Mouse (Mus musculus) monocyte, adult 2 months (primary cell): ENCODE results near the gene Pld2.
A peak's percentile ranks its signal among the peaks of the same experiment; 100 is the strongest.
"Not testable (repeated sequence)": the region's sequence is repeated elsewhere in the genome, so short reads cannot be mapped to it uniquely, and the experiment has no call there.

Experiments used
- DNase-seq, 2 experiments: peaks; one replicate each; pipeline ENCODE4 v3.0.0; 2022; ENCODE audit warnings: low spot score in 2 of 2, low read depth in 1 of 2

The Pld2 gene

DNA sequence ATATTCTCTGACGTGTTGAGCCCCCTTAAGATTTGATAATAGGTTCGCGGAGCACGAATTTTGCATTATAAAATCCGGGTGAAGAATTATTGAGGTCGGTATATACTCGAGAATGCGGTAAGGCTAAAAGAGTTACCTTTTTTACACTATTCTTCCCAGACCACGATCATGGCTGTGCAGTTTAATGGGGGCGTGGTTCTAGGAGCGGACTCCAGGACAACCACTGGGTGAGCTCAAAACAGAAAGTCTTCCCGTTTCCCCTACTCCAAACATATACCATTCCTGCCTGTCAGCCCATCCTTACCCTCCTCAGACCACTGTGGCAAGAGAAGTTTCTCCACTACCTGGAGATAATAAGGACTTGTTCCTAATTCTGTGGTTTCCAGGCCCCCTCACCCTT is 14.1 kb upstream of the Pld2 start:
- DNase-seq: no peak

DNA sequence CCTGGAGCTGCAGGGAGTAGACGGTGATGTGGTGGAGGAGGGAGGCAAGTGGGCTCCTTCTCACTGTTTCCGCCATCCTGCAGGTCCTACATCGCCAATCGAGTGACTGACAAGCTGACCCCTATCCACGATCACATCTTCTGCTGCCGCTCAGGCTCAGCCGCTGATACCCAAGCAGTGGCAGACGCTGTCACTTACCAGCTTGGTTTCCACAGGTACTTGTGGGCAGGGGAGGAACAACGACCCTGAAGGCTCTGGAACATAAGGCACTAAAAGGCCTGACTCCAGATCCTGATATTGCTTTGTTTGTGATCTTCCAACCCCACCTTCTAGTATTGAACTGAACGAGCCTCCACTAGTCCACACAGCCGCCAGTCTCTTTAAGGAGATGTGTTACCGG is 13.7 kb upstream of the Pld2 start:
- DNase-seq: no peak

DNA sequence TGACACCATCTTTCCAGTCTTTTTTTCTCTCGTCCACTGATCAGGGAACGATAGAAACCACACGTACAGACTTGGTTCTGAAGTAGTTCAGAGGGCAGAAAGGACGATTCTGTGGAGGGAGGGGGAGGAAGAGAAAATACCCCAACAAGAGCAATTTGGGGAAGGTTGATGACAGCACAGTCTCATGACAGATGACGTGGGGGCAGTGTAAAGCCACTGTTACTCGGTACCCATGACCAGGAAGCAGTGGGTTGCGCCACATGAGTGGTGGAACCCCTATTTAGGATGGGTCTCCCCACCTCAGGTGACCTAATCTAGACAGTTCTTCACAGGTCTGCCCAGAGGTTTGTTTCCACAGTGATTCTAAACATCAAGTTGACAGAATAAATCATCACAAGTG is 11.3 kb upstream of the Pld2 start:
- no peak for DNase-seq

DNA sequence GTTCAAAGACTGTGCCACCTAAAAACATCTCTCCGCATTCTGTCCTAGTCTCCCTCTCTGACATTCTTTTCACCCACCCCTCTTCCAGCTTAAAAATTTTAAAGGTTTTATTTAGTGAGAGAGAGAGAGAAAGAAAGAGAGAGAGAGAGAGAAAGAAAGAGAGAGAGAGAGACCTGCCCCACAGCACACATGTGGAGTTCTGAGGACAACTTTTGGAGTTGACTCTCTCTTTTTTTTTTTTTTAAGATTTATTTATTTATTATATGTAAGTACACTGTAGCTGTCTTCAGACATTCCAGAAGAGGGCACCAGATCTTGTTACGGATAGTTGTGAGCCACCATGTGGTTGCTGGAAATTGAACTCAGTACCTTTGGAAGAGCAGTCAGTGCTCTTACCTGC is 8.8 kb upstream of the Pld2 start:
- DNase-seq: not testable (repeated sequence)

DNA sequence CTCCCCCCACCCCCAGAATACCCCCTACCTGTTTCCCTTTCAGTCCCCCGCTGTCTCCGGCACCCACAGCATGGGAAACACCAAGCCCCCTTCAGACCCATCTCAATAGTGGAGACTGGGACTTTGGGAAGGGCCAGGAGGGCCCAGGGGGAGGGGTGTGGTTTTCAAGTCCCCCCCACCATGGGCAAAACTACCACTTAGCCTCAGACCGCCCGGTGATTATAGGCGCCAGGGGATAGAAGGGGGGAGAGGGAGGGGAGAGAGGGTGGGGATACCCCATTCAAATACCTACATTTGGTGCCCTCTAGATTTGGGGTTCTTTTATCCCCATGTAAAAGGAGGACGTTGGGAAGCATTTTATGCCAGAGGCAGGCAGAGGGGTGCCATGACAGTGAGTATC is 7.0 kb upstream of the Pld2 start, which contains the start of gene Gm40193:
Gene Gm40193 (minus strand): TSS at position 101 of the 400 bp plus-strand sequence.
- DNase-seq: no peak

DNA sequence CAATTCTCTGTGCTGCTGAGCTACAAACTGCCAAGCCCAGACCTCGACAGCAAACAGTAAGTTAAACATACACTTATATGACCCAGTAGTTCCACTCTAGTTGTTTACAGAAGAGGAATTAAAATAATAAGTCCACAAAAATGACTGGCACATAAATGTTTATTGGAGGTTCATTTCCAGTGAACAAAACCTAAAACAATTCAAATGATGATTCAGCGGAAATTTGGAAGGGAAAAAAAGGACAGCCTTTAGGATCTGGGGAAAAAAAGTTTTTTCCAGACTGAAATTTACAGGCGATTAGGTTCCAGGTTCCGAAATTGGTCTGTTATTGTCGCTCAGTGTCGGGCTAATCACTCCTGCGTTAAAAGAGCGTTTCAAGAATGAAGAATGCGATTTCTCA is 441 bp upstream of the Pld2 start:
- DNase-seq: no peak

DNA sequence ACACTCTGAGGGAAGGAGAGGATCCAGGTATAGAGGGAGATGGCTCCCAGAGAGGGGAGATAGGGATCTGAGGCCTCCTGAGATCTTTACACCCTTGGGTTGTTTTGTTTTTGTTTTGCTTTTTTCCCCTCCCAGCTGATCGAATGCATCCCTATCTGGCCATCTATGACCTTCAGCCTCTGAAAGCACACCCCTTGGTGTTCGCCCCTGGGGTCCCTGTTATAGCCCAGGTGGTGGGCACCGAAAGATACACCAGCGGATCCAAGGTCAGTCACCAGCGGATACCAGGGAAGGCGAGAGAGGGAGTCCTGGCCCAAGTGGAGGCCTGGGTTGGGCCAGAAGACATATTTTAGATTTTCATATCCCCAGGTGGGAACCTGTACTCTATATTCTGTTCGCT is 1.1 kb downstream of the Pld2 start:
- DNase-seq: no peak

DNA sequence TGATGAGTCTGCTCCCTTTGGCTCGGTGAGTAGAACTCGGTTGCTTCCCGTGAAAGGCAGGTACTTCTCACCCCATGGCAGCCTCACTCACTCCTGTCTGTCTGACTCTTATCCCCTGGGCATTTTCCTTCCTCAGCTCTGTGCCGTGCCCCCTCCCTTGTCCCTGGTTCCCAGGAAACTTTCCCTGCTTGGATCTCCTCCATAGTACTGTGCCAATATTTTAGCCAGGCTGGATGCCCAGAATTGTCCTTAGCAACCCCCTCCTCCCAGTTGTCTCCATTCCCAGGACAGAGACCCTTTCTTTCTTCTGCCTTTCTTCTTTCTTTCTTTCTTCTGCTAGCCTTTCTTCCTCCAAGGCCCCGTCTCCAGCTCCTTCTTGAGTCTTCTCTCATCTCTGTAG is 1.6 kb downstream of the Pld2 start:
- DNase-seq: no peak

DNA sequence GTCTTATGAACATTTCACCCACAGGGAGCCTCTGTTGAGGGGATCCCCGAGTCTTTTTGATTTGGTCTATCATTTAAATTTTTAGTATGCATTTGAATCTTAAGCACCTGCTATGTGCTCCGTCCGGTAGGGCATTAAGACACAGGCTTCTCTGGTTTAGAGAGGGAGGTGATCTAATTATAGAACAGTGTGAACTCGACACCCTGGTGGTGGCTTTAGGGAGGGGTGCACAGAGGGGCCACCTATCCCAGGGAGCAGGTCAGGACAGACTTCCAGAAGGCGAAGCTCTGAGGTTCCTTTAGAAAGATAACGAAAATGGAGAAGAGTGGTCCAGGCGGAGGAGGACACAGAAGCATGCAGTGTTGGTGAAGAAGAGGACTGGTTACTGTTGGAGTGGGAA is 4.6 kb downstream of the Pld2 start:
- DNase-seq: no peak

DNA sequence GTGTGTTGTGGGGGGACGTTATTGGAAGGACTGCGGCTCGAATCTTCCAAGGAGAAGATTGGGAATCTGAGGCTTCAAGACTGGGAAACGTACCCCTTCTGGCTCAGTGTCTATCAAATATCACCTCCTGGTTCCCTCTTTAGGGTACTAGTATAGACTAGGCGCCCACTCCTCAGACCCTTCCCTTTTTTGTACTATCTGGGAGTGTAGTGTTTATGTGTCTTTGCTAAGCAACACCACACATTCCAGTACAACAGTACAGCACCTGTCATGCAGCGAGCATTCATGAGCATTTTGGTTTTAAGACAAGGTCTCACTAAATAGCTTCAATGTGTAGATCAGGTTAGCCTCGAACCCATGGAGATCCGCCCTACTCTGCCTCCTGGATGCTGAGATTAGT is 11.7 kb downstream of the Pld2 start:
- DNase-seq: no peak

DNA sequence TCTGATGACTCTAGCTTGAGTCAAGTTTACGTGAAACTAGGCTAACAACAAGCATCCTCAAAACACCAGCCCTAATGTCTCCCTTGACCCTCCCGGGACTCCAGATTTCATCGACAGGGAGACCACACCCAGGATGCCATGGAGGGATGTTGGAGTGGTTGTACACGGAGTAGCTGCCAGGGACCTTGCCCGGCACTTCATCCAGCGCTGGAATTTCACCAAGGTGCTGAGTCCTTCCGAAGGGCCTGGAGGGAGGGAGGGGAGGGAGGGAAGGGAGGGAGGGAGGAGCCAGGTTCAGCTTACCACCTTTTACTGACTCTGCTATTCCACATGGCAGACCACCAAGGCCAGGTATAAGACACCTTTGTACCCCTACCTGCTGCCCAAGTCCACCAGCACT is 14.1 kb downstream of the Pld2 start:
- no peak for DNase-seq

DNA sequence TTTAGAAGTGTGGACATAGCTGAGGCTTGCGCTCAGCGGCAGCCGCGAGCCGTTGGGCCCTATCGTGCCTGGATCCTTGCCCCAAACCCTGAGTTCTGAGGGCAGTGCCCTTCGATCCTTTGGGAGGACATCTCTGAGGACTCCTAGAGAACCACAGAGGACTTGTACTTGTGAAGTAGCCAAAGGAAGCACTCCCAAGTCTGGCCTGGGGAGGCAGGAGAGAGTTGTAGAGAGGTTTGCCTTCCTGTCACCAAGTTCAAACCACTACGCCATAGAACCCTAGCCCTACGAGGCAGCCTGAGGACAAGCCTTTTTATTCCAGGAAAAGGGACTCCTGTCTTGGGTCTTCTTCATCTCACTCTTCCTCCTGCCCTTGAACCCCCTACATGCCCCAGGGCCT is 17.7 kb downstream of the Pld2 start:
- DNase-seq: no peak

DNA sequence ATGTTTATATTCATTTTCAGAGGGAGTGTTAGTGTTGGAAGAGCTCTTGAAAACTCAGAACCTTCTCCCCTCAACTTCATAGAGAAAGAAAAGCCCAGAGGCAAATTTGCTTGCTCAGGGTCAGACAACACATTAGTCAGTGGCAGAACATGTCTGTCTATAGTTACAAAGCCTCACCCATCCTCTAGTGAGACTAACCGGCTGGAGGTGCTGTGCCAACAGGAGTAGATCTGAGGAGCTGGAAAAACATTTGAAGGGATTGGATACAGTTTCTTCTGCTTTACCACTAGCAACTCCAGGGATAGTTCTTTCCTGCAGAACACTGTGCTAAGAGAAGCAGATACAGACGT is 22.0 kb downstream of the Pld2 start:
- DNase-seq: no peak

DNA sequence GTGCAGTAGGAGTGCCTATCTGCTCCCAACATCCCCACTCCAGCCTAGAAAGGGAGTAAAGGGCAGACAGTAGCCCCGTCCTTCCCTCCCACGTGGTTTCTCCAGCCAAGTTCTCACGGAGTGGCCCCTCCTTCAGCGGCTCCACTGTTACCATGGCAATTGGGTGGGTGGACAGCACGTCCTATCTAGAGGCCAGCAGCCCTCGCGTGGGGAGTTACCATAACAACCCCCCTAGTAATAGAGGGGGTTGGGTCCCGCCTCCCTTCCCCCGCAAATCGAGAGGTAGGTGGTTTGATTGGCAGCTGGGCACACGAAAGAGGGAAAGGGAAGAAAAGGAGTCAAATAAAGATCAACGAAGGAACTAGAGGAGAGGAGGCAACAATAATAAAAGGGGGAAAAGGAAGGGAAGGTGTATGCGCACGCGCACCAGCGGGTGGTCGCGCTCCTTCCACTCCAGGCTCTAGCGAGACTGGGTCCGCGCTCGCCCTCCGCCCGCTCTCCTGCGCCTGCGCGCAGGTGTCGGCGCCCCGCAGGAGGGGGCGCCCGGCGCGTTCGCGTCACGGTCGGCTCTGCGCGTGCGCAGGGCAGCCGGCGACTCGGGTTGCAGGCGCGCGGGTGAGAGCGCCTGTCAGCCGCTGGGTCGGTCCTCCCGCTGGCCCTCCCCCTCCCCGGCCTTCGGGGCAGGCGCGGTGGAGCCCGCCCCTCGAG is 22.6 kb downstream of the Pld2 start, which contains the start of gene Mink1:
Gene Mink1 (plus strand): TSS at position 595 of the 708 bp plus-strand sequence.
- DNase-seq: peak in 1 of 2 experiments; percentile 51

DNA sequence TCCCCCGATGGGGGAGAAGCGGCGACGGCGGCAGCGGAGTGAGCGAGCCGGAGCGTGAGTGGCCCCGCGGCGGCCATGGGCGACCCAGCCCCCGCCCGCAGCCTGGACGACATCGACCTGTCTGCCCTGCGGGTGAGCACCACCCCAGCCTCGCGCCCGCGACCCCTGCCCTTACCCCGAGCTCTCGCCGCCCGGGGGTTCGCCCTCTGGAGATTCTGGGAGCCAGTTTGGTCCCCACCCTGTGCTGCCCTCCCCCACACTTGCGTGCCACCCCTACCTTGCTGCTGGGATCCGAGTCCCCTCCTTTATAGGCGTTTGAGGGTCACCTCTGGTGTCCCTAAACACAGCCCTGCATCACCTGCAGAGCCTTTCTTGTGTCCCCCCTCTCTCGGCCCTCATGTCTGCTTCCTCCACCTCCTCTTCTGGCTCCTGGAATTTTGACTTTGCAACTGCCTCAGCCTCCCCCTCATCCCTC is 23.2 kb downstream of the Pld2 start:
- no peak for DNase-seq

DNA sequence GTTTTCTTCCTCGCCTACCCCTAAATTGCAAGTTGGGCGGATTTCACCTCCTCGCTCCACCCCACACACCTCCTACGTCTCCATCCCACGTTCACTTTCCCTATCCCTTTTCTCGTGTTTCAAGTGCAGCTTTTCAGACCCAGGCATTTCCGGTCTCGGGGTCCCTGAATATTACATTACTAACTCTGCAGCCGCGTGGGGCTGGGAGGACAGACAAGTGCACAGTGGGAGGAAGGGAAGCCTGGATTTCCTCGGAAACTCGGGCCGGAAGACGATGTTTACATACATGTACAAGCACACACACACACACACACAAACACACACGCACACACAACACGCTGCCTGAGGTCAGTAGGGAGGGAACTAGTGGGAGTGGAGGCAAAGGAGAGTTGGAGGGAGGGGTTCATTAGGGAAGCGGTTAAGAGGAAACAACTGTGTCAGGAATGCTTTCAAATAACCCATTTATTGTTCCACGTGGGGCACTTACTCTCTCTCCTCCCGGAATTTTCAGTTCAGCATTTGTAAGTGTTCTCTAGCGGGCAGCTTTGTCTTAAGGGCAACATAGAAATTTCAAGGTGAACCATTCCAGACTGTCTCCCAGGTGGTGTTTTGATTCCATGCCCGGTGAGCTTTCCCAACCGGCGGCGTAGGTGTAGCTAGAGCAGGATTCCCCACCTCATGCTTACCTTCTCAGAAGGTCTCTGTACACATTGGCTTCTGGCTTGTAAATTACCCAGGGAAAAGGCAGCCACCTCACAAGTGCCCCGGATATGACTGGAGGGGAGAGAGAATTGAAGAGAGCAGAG is 23.8 kb downstream of the Pld2 start:
- DNase-seq: no peak

DNA sequence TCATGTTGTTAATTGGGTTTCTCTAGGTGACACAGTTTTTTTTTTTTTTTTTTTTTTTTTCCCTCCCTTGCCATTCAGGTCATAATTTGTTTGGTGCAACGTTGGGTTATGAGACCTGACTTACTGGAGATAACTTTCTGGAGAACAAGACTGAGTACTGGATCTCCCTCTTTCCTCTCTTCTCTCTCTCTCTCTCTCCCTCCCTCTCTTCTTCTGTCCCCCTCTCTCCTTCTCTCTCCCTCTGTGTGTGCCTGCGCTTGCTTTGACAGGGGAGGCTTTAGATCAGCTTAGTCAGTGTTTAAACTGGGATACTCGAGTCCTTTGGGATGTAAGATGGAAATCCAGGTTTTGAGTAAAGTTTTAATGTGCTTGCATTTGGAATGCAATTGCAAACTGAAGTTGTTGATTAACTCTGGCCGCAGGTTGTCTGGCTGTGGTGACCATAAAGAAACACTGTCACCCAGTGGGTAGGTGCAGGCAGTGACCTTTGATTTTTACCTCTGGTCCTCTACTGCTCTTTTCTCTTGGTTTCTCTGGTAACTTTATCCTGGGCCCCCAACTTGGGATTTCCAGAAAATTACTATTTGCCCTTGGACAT is 24.5 kb downstream of the Pld2 start:
- no peak for DNase-seq

DNA sequence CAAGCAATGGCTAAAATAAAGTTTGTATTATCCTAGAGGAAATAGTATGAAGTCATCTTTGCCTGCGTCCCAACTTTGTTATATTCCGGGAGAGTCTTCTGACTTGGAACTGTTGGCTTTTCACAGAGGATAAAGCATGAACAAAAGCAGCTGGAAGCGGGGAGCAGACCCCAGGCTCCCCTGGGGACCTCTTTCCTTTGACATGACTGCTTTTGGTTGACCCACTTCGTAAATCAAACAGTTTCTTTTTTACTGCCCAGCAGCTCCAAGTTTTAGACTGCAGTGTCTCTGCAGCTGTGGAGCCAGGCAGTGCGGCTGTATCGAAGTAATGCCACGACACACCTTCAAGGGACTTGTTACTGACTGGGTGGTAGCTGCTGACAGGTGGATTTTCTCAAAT is 26.7 kb downstream of the Pld2 start:
- DNase-seq: no peak

DNA sequence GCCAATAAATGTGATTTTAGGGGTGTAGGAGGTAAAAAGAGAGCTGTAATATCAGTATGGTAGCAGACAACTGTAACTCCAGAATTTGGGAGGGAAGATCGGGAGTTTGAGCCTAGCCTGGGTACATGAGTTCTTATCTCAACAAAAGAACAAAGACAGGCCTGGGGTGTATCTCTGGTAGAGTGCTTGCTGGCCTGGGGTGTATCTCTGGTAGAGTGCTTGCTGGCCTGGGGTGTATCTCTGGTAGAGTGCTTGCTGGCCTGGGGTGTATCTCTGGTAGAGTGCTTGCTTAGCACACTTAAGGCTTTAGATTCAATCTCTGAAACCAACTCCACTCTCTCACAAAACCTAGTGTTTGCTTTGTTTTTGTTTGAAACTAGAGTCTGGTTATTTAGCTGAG is 30.8 kb downstream of the Pld2 start:
- not testable (repeated sequence) for DNase-seq

DNA sequence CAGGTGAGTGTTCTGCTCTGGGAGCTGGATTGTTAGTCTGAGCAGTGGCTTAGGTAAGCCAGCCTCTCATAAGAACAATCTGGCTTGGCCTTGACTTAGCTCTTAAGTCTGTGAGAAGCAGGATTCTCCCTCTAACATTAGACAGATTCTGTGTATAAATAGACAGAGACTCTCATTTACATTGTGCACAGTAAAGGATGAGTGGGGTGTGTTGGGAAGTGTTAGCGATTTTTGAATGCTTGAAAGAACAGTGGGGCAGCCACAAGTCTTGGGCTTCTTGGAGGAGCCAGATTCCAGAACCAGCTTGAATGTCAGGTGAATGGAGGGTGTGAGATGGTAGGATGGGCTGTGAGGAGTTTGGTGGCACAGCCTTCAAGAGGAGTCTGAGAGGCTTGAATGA is 31.8 kb downstream of the Pld2 start:
- no peak for DNase-seq

DNA sequence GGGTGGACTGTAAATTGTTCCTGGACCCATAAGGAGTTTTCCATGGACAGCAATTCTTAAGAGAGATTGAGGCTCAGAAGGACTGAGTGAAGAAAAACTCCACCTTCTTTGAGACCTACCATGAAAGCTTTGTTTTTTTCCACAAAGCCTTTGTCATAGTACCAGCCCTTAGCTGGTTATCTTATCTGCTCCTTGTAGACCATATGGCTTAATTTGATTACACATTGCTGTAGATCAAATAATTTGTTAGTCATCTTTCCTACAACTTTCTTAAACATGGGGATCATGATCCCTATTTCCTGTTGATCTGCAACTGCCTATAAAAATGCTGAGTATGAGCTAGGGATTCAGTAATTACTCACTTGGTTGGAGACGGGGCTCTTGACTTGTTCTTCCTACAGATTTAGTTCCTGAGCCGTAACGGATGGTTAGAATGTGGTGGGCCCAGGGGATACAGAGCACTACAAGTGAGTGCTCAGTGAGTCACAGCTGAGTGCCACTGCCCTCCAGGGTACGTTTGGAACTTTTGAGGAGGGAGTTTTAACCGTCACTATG is 32.6 kb downstream of the Pld2 start:
- DNase-seq: no peak

DNA sequence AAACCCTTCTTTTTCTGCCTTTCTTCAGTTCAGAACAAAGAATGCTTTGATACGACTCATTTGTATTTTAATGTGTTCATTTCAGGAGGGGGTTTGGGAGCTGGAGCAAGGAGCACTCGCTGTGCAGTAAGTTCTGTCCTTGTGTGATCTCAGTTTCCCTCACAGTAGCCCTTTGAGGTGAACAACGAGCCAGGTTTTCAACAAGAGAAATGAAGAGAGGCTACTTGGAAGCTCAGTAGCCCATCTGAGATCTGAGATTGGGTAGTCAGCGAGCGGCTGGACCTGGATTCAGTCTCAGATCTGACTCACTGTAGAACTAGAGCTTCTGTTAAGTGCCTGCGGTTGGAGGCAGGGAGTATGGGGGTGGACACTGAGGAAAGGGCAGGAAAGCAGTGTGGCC is 34.0 kb downstream of the Pld2 start:
- no peak for DNase-seq
